Mouse (Mus musculus): Measurements from ENCODE around the gene Scamp2. TPM values are rescaled to one million over a fixed set of nuclear protein-coding genes. Genes with fewer than 3 reads are reported as not detected.
A peak's percentile ranks its signal among the peaks of the same experiment; 100 is the strongest.

Gene Scamp2
- polyA plus RNA-seq, 1 experiment from 2014 or later, result 26.2 TPM

DNA sequence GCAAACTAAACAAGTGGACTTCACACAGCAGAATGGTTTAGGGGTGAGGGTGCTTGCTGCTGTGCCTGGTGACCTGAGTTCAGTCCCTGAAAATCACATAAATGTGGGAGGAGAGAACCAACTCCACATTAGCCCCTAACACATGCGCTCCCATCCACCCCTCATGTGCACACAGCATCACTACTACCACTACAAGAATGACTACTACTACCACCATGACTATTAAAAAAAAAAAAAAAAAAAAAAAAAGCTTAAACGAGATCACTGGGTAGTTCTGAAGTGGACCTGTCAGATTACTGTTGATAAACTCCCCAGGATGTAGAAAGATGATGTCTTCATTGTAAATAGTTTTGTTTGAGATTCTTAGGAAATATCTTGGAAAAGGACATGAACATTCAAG lies 1.2 kb upstream of the Scamp2 start:
- WGBS (ENCODE audit: insufficient replicate concordance), result 59% methylated on average over 2 of the region's 2 CpGs

DNA sequence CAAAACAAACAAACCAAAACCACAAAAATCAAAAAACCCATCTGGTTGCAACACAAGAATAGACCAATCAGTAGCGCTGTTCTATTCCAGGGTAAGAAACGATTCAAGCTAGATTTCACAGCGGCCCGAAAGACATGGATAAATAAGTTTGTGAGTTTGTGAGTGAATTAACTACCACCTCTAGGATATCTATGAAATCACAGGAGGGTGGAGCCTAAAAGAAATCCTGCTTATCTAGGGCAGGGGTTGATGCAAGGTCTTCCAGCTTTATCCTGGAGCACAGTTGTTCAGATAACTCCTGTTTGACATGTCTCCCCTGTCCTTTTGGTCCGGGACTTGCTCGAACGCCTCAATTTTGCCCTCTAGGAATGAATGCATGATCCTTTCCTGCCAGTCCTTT lies 480 bp upstream of the Scamp2 start:
- peak overlapping the region; percentile 85 for H3K4me2 ChIP-seq (ENCODE audit: low read depth, low read length)
- H3K9me3 ChIP-seq (replicated peaks; ENCODE audit: control insufficient read depth, low read length), result no peaks in the 10 kb centered on the region
- peaks cover 16% of the 10 kb centered on the region for H3K4me1 ChIP-seq (ENCODE audit: control insufficient read depth, low read depth, low read length)
- H3K27me3 ChIP-seq (ENCODE audit: control insufficient read depth, insufficient read depth, low read depth, low read length), result no peaks in the 10 kb centered on the region
- H3K4me3 ChIP-seq (ENCODE audit: low read depth, low read length), result peak overlapping the region; percentile 84
- ATAC-seq (ENCODE audit: low read depth), result no peak
- H3K36me3 ChIP-seq (ENCODE audit: control insufficient read depth, insufficient read depth), result no peaks in the 10 kb centered on the region
- peak overlapping the region; percentile 35; the same call in 1 of the 2 replicates for H3K9ac ChIP-seq (ENCODE audit: low read depth, low read length)
- 20% methylated on average over 7 of the region's 7 CpGs for WGBS (ENCODE audit: insufficient replicate concordance)
- H3K27ac ChIP-seq (ENCODE audit: low read length), result no peak overlapping the region

More for the DNA sequence above, 1.2 kb upstream of the Scamp2 start:
- no peaks in the 10 kb centered on the region for H3K27me3 ChIP-seq (ENCODE audit: control insufficient read depth, insufficient read depth, low read depth, low read length)
- H3K4me2 ChIP-seq (ENCODE audit: low read depth, low read length), result no peak overlapping the region
- H3K4me1 ChIP-seq (ENCODE audit: control insufficient read depth, low read depth, low read length), result peaks cover 15% of the 10 kb centered on the region
- H3K9me3 ChIP-seq (replicated peaks; ENCODE audit: control insufficient read depth, low read length), result no peaks in the 10 kb centered on the region
- no peak overlapping the region for H3K9ac ChIP-seq (ENCODE audit: low read depth, low read length)
- H3K4me3 ChIP-seq (ENCODE audit: low read depth, low read length), result no peak overlapping the region
- ATAC-seq (ENCODE audit: low read depth), result no peak
- H3K36me3 ChIP-seq (ENCODE audit: control insufficient read depth, insufficient read depth), result no peaks in the 10 kb centered on the region
- no peak overlapping the region for H3K27ac ChIP-seq (ENCODE audit: low read length)

DNA sequence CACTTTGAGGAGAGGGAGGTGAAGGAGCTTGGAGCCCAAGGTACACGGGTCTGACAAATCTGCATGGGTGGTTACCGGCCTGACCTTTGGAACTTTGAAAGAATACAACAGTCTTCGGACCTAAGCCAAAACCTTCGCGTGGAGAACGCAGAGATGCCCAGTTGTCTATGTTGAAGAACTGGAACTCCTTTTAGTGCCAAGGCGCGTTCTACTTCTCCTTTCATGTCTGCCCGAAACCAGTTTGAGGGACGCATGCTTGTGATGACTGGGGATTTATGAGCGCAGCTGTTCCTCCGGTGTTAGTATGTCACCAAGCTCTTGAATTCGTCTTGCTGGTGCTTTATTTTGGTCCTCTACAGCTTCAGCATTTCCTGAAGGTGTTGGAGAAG lies 962 bp downstream of the Scamp2 start:
- Histone ChIP-seq H3K36me3 (ENCODE audit: control insufficient read depth, insufficient read depth) (no peaks in the 10 kb centered on the region), H3K4me1 (ENCODE audit: control insufficient read depth, low read depth, low read length) (peaks cover 18% of the 10 kb centered on the region), H3K27me3 (ENCODE audit: control insufficient read depth, insufficient read depth, low read depth, low read length) (no peaks in the 10 kb centered on the region), H3K4me3 (ENCODE audit: low read depth, low read length) (peak overlapping the region; percentile 84), H3K9me3 (replicated peaks; ENCODE audit: control insufficient read depth, low read length) (no peaks in the 10 kb centered on the region), H3K4me2 (ENCODE audit: low read depth, low read length) (peak overlapping the region; percentile 85), H3K27ac (ENCODE audit: low read length) (peak overlapping the region; percentile 80), H3K9ac (ENCODE audit: low read depth, low read length) (peak overlapping the region; percentile 83)
- WGBS (ENCODE audit: insufficient replicate concordance), result 43% methylated on average over 13 of the region's 13 CpGs
- ATAC-seq (ENCODE audit: low read depth), result no peak

DNA sequence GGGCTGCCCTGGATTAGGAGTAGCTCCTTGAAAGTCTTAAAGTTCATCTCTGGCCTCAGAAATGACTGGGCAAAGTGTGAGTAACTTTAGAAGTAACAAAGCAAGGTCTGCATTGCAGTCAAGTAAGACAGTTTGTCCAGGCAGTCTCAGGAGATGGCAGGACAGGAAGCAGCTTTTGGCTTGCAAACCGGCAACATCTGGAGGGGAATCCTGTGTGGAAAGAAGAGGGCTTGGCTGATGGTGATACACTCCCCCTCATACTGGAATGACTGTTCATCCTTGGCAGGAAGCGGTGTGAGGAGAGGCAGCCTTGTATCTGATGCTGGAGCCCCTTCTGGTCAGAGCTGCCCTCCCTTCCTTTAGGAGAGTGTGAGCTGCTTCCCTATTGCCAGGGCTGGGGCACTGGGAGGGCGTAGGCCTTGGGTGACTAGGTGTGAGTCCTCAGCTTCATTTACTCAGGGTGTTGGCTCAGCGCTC lies 2.2 kb downstream of the Scamp2 start:
- Histone ChIP-seq H3K27me3 (ENCODE audit: control insufficient read depth, insufficient read depth, low read depth, low read length) (no peaks in the 10 kb centered on the region), H3K9me3 (replicated peaks; ENCODE audit: control insufficient read depth, low read length) (no peaks in the 10 kb centered on the region), H3K27ac (ENCODE audit: low read length) (no peak overlapping the region), H3K9ac (ENCODE audit: low read depth, low read length) (no peak overlapping the region), H3K4me2 (ENCODE audit: low read depth, low read length) (peak overlapping the region; percentile 3; the same call in 1 of the 2 replicates), H3K36me3 (ENCODE audit: control insufficient read depth, insufficient read depth) (no peaks in the 10 kb centered on the region), H3K4me3 (ENCODE audit: low read depth, low read length) (no peak overlapping the region), H3K4me1 (ENCODE audit: control insufficient read depth, low read depth, low read length) (peaks cover 18% of the 10 kb centered on the region)
- ATAC-seq (ENCODE audit: low read depth), result no peak
- 41% methylated on average over 4 of the region's 4 CpGs for WGBS (ENCODE audit: insufficient replicate concordance)

DNA sequence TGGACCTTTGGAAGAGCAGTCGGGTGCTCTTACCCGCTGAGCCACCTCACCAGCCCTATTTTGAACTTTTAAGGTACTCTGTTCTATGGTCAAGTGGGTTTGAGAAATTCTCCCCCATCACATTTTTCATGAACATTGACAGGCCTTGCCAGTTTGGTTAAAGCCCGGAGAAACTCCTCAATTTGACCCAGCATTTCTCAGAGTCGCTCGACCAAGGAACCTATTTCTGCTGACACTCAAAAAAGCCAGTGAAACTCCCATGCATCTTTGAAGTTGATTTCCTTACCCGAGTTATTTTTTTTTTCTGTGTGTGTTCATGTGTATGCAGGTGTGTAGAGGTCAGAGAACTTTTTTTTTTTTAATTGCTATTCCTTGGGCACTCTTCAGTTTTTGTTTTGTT lies 3.9 kb downstream of the Scamp2 start:
- no peak overlapping the region for H3K4me2 ChIP-seq (ENCODE audit: low read depth, low read length)
- WGBS (ENCODE audit: insufficient replicate concordance), result 71% methylated on average over 6 of the region's 6 CpGs
- no peak overlapping the region for H3K4me3 ChIP-seq (ENCODE audit: low read depth, low read length)
- peaks cover 18% of the 10 kb centered on the region for H3K4me1 ChIP-seq (ENCODE audit: control insufficient read depth, low read depth, low read length)
- ATAC-seq (ENCODE audit: low read depth), result no peak
- no peaks in the 10 kb centered on the region; the same call in 1 of the 2 replicates for H3K36me3 ChIP-seq (ENCODE audit: control insufficient read depth, insufficient read depth)
- H3K9me3 ChIP-seq (replicated peaks; ENCODE audit: control insufficient read depth, low read length), result no peaks in the 10 kb centered on the region
- H3K9ac ChIP-seq (ENCODE audit: low read depth, low read length), result no peak overlapping the region
- no peaks in the 10 kb centered on the region for H3K27me3 ChIP-seq (ENCODE audit: control insufficient read depth, insufficient read depth, low read depth, low read length)
- no peak overlapping the region for H3K27ac ChIP-seq (ENCODE audit: low read length)

DNA sequence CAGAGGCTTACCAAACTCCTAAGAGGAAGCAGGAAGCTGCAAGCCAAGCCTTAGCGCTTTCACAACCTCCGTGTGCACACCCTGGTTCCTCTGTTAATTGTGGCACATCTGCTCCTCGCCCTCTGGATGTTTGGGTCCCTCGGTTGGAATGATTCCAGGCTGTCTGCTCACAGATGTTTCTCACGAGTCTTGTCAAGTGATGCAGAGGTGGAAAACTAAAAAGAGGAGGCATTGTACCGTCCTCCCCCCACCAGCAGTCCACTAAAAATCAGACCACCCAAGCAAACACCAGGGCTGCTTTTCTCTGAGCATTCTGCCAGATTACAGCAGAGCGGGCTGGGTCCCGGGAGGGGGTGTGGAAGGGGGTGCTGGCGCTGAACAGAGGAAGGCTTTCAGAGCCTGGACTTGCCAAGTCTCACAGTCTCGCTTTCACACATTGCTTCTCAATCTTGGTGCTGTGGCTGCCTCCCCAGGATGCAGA lies 5.0 kb downstream of the Scamp2 start:
- no peak overlapping the region; the same call in 1 of the 2 replicates for H3K4me2 ChIP-seq (ENCODE audit: low read depth, low read length)

DNA sequence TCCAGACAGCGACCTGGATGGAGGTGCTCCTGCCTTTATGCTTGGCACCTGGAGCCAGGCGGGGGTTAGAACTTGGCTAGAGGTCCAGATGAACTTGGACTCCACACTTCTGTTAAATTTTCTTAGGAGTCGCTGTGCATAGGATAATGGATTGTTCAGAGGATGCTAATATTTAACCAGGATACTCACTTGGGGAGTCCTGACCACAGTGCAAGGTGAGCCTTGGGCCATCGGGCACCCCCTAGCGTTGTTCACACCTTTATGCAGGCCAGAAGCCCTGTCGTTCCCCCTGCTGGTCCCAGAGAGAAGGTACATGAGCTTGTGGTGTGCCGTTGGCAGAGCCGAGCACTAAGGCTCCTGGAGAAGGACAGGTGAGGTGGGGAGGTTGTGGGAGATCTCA lies 6.1 kb downstream of the Scamp2 start:
- H3K4me3 ChIP-seq (ENCODE audit: low read depth, low read length), result no peak overlapping the region
- H3K9ac ChIP-seq (ENCODE audit: low read depth, low read length), result no peak overlapping the region
- H3K4me1 ChIP-seq (ENCODE audit: control insufficient read depth, low read depth, low read length), result peaks cover 5% of the 10 kb centered on the region; the same call in 1 of the 2 replicates
- no peak overlapping the region for H3K4me2 ChIP-seq (ENCODE audit: low read depth, low read length)
- H3K27ac ChIP-seq (ENCODE audit: low read length), result no peak overlapping the region
- no peaks in the 10 kb centered on the region; the same call in 1 of the 2 replicates for H3K36me3 ChIP-seq (ENCODE audit: control insufficient read depth, insufficient read depth)
- no peaks in the 10 kb centered on the region for H3K9me3 ChIP-seq (replicated peaks; ENCODE audit: control insufficient read depth, low read length)
- H3K27me3 ChIP-seq (ENCODE audit: control insufficient read depth, insufficient read depth, low read depth, low read length), result no peaks in the 10 kb centered on the region
- 55% methylated on average over 8 of the region's 8 CpGs for WGBS (ENCODE audit: insufficient replicate concordance)
- ATAC-seq (ENCODE audit: low read depth), result no peak

More for the DNA sequence above, 5.0 kb downstream of the Scamp2 start:
- no peak overlapping the region for H3K9ac ChIP-seq (ENCODE audit: low read depth, low read length)
- H3K4me1 ChIP-seq (ENCODE audit: control insufficient read depth, low read depth, low read length), result peaks cover 12% of the 10 kb centered on the region
- ATAC-seq (ENCODE audit: low read depth), result no peak
- no peaks in the 10 kb centered on the region; the same call in 1 of the 2 replicates for H3K36me3 ChIP-seq (ENCODE audit: control insufficient read depth, insufficient read depth)
- no peak overlapping the region for H3K4me3 ChIP-seq (ENCODE audit: low read depth, low read length)
- 48% methylated on average over 10 of the region's 10 CpGs for WGBS (ENCODE audit: insufficient replicate concordance)
- no peaks in the 10 kb centered on the region for H3K27me3 ChIP-seq (ENCODE audit: control insufficient read depth, insufficient read depth, low read depth, low read length)
- 0 out of 2 replicates have a peak overlapping the region, but pooled peaks have one; percentile 39 for H3K27ac ChIP-seq (ENCODE audit: low read length)
- no peaks in the 10 kb centered on the region for H3K9me3 ChIP-seq (replicated peaks; ENCODE audit: control insufficient read depth, low read length)

DNA sequence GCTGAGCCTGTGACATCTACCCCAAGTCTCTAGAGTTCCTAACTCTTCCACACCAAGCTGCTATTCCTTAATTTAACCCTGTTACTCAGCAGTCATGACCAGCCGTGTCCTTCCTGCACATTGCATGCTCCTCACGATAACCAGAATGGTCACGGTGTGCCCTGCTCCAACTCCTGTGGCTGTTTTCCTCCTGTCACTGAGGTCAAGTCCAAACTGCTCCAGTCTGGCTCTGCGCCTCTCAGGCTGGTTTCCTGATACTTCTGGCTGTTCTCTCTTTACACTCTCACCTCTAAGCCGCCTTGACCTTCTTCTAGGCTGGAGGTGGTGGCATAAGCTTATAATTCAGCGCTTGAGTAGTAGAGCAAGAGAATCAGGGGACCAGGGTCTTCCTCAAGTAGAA lies 7.8 kb downstream of the Scamp2 start:
- Histone ChIP-seq H3K27ac (ENCODE audit: low read length) (no peak overlapping the region), H3K9ac (ENCODE audit: low read depth, low read length) (no peak overlapping the region), H3K27me3 (ENCODE audit: control insufficient read depth, insufficient read depth, low read depth, low read length) (no peaks in the 10 kb centered on the region), H3K4me3 (ENCODE audit: low read depth, low read length) (no peak overlapping the region), H3K9me3 (replicated peaks; ENCODE audit: control insufficient read depth, low read length) (no peaks in the 10 kb centered on the region), H3K36me3 (ENCODE audit: control insufficient read depth, insufficient read depth) (no peaks in the 10 kb centered on the region; the same call in 1 of the 2 replicates), H3K4me2 (ENCODE audit: low read depth, low read length) (no peak overlapping the region), H3K4me1 (ENCODE audit: control insufficient read depth, low read depth, low read length) (peaks cover 3% of the 10 kb centered on the region; the same call in 1 of the 2 replicates)
- 82% methylated on average over 6 of the region's 6 CpGs for WGBS (ENCODE audit: insufficient replicate concordance)
- ATAC-seq (ENCODE audit: low read depth), result no peak

DNA sequence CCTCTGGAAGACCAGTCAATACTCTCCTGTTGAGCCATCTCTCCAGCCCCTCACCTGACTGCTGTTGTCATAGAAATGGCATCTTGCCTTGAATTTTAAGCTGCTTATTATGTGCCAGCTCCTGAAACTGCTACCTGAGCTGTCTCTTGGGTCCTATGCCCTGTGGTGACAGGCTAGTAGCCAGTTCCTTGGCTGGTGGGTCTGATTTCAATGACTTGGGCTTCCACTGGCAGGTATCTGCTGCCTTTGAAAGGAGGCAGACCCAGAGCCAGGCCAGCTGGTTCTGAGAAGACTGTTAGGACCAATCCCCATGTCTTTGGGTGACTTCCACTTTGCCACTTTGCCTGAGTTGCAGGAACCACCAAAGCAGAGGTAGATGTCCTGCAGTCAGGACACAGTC lies 13.7 kb downstream of the Scamp2 start:
- Histone ChIP-seq H3K27ac (ENCODE audit: low read length) (no peak overlapping the region), H3K4me3 (ENCODE audit: low read depth, low read length) (no peak overlapping the region)

More for the DNA sequence above, 13.7 kb downstream of the Scamp2 start:
- no peak for ATAC-seq (ENCODE audit: low read depth)
- H3K4me2 ChIP-seq (ENCODE audit: low read depth, low read length), result no peak overlapping the region
- no peak overlapping the region for H3K9ac ChIP-seq (ENCODE audit: low read depth, low read length)
- H3K4me1 ChIP-seq (ENCODE audit: control insufficient read depth, low read depth, low read length), result peaks cover 14% of the 10 kb centered on the region
- peaks cover 4% of the 10 kb centered on the region; the same call in 1 of the 2 replicates for H3K36me3 ChIP-seq (ENCODE audit: control insufficient read depth, insufficient read depth)
- no peaks in the 10 kb centered on the region for H3K27me3 ChIP-seq (ENCODE audit: control insufficient read depth, insufficient read depth, low read depth, low read length)
- no peaks in the 10 kb centered on the region for H3K9me3 ChIP-seq (replicated peaks; ENCODE audit: control insufficient read depth, low read length)

Data from liver, embryonic 16.5 days (tissue).